Mouse (Mus musculus) embryo, embryonic 11.5 days (tissue): ENCODE data around the gene Dhdh.

Experiments
- DNase-seq: peaks from one replicate; pipeline ENCODE4 v3.0.0-alpha.2; 2012; ENCODE audit warnings: low read depth, low spot score

Gene Dhdh

DNA sequence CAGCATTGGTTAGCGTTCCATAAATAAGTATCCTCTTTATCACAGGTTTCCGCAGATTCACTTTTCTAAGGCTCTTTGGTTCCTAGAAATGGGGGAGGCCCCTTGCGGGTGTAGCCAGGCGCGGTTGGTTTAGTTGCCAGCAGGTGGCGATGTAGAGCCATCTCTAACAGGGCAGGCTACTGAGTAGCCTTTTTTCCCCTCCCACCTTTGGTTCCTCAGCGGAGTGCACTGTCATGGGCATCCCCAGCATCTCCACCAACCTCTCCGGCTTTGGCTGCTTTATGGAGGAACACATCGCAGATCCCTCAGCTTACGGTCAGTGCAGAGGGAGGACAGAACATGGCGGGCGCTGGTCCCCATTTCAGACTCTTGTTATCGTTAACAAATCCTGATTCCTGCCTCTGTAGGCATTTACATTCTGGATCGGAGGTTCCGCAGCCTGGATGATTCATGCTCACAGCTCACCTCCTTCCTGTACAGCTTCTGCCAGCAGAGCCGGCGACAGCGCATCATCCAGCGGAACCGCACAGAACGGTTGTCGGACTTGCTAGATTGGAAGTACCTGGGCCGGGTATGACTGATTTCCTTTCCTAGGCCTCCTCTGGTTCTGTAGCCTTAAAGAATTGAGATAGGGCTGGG lies 37.1 kb downstream of the Dhdh start:
- no peak for DNase-seq

DNA sequence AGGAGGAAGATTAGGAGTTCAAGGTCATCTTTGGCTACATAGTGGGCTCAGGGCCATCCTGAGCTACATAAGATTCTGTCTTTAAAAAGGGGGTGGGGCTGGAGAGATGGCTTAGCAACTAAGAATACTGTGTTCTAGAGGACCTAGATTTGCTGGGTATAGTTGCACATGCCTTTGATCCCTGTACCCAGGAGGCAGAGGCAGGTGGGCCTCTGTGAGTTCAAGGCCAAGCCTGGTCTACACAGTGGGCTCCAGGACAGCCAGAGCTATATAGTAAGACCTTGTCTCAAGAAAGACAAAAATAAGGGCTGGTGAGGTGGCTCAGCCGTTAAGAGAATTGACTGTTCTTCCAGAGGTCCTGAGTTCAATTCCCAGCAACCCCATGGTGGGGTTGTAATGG lies 38.6 kb downstream of the Dhdh start:
- DNase-seq, result no peak

DNA sequence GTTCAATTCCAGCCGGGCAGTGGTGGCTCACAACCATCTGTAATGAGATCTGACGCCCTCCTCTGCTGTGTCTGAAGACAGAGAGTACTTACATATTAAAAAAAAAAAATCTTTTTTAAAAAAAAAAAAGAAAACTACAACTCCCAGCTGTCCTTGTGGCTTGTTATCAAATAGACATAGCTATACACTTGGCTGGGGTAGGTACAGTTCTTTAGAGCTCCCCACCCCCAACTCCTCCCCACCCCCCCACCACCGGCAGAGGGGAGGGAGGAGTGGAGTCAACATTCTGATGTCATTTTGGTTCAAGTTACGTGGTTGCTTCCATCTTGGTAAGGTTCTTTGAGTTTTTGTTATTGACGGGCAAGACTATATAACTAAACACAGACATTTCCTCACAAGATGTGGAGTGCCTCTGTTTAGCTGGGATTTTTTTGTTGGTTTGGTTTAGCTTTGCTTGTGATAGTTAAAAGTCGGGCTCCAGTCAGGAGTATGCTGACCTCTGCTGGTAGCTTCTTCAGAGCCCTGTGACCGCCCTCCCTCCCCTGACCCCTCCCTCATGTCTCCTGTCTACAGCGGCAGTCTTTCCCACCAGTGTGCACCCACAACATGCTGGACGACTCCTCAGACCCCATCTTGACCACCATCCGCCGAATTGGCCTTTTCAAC lies 41.1 kb downstream of the Dhdh start:
- DNase-seq, result no peak

DNA sequence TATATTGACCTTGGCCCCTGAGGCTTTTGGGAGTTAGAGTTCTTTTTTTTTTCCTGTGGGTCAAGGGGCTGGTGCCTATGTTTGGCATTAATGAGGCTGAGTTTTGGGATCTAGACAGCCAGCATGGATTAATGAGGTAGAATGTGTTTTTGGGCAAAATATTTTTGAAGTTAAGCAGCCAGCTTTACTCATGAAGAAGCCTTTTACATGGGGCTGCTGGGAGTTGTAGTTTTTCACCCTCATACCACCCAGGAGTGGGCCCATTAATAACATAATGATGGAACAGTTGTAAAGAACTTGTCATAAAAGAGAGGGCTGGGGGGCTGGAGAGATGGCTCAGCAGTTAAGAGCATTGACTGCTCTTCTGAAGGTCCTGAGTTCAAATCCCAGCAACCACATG lies 42.0 kb downstream of the Dhdh start:
- DNase-seq, result no peak

DNA sequence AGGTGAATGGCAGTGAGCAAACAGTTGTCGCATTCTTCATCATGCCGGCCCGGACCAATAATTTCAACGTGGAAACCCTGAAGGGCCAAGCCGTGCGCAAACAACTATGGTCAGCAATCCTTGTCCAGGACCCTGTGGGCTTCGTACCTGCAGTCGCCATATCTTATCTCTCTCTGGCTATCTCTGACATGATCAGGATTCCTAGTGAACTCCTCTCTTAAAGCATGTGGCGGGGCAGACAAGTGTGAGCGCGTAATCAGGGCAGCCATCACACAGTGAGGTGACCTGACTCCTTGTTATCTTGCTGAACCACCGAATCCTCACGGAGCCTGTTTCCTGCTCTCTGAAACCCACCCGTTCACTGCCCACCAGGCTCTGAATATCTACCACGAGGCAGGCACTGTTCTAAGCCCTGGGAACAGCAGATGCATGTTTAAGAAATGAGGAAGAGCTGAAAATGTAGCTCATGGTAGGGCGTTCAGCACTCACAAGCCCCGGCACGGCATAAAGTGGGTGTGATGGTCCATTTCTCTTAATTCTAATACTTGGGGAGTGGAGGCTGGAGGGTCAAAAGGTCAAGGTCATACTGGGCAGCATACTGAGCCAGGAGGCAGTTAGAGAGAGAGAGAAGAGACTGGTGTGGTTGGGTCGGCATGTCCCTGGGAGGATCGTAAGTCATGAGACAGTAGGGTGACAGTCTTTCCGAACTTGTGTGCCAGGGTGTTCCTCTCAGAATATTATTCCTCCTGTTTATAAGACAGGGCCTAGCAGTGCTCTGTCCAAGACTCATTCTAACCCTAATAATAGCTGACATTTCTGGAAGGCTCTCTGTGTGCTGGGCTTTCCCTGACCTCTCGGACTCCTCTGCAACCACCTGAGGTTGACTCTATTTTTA lies 44.8 kb downstream of the Dhdh start:
- DNase-seq, result no peak

DNA sequence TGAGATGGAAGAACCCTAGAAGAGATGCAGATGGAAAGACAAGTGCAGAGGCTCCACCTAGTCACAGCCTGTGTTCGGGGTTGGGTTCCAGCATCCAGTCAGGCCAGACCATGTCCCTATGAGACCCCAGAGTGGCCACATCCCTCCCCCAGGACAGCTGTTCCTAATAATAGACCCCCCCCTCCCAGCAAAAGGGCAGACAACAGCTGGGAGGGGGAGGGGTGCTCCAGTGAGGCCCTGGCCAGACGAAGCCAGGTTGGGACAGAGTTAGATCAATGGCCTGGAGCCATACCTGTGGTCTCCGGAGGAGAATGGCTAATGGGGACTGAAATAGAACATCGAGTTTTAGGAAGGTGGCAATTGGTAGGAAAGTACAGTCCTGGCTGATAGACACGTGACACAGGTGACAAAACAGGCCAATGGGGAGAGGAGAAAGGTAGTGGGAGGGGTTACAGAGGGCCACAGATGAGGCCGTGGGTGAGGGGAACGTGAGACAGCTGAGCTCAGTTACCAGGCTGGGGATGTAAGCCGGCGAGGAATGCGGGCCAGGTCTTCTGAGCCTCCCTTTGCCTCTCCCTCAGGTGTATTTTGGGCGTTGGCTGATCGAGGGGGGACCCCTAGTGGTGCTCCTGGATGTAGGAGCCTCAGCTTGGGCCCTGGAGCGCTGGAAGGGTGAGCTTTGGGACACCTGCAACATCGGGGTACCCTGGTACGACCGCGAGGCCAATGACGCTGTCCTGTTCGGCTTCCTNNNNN lies 50.9 kb downstream of the Dhdh start, which contains the start of gene Ruvbl2:
TSS of gene Ruvbl2 (minus strand) at position 576 of the 756 bp plus-strand sequence.
- no peak for DNase-seq

DNA sequence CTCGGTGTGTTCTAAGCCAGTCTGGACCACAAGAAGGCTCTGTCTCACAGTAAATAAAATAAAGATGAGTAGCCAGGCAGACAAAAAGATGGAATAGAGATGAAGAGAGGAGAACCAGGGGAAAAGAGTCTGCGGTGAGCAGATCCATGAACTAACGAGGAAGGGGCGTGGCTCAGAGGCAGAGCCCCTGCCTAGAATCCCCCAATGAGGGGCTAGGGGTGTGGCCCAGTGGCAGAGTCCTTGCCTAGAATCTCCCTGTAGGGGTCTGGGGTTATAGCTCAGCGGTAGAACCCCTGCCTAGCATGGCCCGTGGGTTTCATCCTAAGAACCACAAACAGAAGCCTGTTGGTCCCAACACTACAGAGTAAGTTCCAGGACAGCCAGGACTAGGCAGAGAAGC lies 51.6 kb downstream of the Dhdh start:
- no peak for DNase-seq

DNA sequence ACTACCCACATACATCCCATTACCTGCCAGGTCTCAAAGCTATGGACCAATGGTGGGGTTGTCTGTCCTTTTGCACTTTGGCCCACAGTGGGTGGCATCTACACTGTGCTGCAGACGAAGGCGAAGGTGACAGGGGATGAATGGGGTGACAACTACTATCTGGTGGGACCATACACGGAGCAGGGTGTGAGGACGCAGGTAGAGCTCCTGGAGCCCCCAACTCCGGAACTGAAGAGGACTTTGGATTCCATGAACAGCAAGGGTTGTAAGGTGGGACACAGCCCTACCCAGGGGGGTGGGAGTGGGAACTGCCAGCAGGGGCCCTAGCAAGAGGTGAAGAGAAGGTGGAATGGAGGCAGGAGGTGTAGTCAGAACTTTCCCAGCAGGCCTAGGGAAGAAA lies 52.2 kb downstream of the Dhdh start:
- no peak for DNase-seq

DNA sequence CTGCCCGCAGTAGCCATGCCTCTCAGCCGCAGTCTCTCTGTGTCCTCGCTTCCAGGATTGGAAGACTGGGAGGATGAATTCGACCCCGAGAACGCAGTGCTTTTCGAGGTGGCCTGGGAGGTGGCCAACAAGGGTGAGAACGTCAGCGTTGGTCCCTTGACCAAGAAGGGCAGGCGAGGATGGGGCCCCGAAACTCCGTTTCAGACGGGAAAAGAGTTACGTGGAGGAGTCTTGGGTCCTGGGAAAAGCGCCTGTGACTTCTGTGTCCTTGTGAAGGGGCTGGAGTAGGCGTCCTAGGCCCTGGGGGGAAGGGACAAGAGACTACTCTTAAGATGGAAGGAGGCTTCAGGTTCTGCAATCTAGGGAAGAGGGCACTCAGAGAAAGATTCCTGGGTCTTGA lies 53.6 kb downstream of the Dhdh start:
- no peak for DNase-seq

DNA sequence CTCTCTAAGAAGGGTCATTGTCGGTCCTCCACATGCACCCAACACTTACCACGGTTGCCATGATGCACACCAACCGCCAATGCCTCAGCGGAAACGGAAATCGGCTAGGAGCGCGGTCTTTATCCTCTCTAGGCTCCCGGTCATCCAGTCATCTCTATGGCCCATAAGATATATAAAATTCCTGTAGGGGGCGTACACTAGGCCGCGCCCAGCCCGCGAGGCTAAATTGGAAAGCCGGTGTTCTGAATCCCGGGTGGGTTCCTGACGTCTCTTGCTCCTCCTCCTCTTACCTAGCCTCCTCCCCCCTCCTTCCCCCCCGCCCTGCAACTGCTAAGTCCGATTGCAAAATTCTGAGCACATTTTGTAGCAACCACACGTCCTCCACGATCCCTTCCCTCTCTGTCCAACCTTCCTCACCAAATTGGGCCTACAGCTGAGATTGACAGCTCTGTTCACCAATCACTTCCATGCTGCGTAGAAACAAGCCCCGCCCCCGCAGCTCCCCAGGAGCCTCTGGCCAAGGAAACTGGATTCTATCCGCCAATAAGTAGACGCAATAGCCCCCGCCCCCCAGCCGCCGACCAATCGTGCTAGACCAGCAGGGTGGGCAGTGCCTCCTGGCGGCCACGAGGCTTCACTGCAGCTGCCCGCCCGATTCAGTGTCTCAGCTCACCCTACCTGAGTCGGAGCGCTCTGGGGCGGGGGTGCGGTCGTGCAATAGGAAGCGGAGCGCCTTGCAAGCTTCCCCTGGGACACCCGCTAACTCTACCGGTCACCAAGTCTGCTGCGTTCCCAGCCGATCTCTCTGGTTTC lies 54.2 kb downstream of the Dhdh start, which contains the start of gene Gys1:
TSS of gene Gys1 (plus strand) at position 642 of the 813 bp plus-strand sequence.
- DNase-seq, result peak; percentile 100

DNA sequence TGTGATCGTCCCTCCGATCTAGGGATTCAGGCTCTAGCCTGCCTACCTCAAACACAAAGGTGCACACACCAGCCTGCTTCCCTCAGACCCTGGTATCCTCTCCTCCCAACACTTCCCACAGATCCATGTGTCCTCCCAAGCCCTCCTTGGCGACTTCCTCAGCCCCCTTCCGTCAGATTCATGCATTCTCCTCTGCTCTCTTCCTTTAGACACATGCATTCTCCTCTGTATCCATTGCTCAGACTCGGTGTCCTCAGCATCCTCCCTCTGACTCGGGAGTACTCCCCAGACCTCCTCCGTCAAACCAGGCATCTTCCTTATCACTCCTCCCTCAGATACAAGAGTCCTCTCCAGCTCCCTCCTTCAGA lies 54.8 kb downstream of the Dhdh start:
- no peak for DNase-seq

DNA sequence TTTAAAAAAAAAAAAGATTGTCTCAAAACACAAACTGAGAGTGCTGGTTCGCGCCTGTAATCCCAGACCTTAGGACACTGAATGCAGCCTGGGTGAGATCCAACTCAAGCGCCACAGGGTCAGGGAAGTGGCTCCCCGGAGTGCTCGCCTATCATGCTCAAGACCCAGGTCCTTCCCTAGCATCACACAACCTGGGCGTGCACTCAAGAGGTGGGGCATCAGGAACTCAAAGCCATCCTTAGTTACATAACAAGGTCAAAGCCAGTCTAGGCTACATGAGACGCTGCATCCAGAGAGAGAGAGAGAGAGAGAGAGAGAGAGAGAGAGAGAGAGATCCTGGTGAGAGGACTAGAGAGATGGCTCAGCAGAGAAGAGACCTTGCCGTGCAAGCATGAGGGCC lies 62.0 kb downstream of the Dhdh start:
- DNase-seq, result no peak

DNA sequence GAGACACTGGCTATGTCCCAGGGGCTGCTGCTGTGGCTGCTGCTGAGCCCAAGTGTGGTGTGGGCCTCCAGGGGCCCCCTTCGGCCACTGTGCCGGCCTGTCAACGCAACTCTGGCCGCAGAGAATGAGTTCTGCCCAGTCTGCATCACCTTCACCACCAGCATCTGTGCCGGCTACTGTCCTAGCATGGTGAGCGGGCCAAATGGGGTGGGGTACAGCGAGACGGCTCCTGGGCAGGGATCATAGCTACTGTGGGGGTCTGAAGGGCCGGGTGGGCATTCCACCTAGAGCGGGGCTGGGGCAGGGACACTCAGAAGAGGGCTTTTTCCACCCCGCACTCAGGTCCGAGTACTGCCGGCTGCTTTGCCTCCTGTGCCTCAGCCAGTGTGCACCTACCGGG lies 67.4 kb downstream of the Dhdh start:
- no peak for DNase-seq
